Mouse (Mus musculus) gastrocnemius, postnatal 10 days (tissue): ENCODE measurements around the gene Poldip2. TPM values are rescaled to one million over a fixed set of nuclear protein-coding genes. Genes with fewer than 3 reads are reported as not detected.
A peak's percentile ranks its signal among the peaks of the same experiment; 100 is the strongest.

Experiments
- DNase-seq: peaks from one replicate; pipeline ENCODE4 v3.0.0; 2021; ENCODE audit warnings: mixed read lengths
- long read RNA-seq, 2 experiments: library from polyadenylated mRNA; stranded (forward); transcript quantifications; one replicate each; pipeline ENCODE4 v2.0.0; 2021
- total RNA-seq, 2 experiments: library from RNA; stranded (reverse); gene quantifications; 2 replicates each; pipeline ENCODE4 v1.2.3; 2021

Gene Poldip2
- 100 to 1,000 TPM in 1 of 2 experiments, 10 to 100 TPM in 1; 99.9 to 109 TPM for total RNA-seq
- long read RNA-seq, experiment 1, transcript Poldip2-201 (11 exons, 2,054 nt) = major isoform, 223 of 253 reads
- long read RNA-seq, experiment 1, partial matches to known transcripts = 8 of 253 reads
- long read RNA-seq, experiment 1, other reads (novel, unspliced or antisense) = 21 of 253 reads
- long read RNA-seq, experiment 2, transcript Poldip2-201 (11 exons, 2,054 nt) = major isoform, 285 of 314 reads
- long read RNA-seq, experiment 2, partial matches to known transcripts = 7 of 314 reads
- long read RNA-seq, experiment 2, other reads (novel, unspliced or antisense) = 20 of 314 reads

DNA sequence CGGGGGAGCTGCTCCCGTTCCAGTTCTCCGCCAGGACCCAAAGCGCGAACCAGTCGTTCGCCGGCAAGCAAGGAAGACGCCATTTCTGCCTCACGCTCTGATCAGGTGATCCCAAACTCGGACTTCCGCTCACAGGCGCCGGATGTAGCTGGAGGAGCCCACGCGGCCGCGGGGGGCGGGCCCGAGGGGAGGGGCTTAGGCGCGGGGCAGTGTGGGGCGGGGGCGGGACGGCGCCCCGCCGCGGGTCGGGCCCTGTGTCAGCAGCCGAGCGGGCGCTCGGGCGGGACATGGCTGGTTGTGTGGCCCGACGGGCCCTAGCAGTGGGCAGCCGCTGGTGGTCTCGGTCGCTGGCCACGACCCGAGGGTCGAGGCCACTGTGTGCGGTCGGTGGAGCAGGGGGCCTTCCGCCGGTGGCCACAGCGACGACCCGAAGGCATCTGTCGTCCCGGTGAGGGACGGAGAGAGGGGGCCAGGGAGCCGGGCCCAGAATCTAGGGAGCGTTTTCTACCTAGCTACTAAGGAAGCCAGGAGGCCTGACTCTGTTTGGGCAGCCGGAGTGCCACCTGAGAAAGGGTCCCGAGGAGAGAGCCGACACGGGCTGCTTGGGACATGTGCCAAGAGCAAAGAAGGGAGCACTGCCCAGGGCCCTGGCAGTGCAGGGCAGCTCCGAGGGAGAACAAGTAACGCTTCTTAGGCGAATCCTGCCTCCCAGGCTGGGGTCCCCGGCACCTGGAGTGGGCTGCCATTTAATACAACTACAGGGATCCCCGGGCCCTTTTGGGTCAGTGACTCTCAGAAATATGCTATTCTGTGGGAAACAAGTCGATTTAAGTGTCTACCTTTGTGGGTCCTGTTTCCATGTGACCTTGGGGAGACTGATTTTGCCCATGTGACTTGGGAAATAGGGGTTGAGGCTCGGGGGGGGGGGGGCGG, at the start of gene Poldip2, which contains the start of gene Tmem199:
Gene Poldip2, plus strand, starts transcription at position 169 of the 933 bp plus-strand sequence.
Gene Tmem199, minus strand, starts transcription at position 148 of the 933 bp plus-strand sequence.
- DNase-seq = peak; percentile 90

DNA sequence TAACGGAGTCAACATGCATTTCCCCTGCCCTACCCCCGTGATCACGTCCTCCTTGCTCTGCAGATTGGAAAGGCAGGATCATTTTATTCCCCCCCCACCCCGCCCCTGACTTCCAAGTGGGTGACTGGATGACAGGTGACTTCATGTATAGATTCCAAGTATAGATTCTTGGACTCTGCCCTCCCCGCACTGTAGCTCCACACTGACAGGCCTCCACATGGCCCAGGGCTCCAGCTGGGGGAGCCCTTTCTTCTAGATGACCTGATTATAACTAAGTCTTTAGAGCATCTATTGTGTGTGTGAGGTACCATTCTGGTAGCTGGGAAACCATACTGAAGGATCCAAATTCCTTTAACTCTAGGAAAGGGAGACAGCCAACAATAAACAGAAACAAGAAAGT, 49.3 kb upstream of the Poldip2 start:
- DNase-seq = no peak

DNA sequence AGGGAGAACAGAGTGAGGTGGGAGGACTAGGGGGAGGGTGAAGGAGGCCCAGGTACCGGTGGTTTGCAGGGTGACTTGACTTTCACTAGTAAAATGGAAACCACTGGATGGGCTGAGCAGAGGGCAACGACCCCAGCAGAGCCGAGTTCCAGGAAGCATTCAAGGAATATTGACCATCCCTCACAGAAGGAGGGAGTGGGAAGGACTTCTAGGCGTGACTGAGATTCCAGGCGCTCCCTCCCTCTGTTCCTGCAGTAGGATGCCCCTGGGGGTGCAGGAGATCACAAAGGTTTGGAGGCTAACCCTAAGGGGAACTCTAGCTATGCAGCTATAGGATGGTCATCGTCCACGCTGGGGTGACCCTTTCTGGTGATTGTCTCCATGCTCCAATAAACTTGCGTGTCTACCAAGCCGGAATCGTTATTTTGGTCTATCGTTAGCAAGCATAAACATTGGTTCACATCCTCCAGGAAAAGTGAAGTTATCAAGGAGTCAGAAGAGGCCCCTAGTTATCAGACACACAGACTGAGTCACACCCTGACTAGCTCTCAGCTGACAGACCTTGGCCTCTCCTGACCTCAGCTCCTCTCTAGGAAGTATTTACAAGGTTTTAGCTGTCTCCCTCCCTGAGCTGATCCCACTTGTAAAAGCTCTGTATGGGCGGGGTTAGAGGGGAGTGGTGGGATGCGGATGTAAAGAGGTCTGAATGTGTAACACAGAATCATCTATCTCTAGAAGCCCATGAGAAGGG, 48.5 kb upstream of the Poldip2 start:
- no peak for DNase-seq

DNA sequence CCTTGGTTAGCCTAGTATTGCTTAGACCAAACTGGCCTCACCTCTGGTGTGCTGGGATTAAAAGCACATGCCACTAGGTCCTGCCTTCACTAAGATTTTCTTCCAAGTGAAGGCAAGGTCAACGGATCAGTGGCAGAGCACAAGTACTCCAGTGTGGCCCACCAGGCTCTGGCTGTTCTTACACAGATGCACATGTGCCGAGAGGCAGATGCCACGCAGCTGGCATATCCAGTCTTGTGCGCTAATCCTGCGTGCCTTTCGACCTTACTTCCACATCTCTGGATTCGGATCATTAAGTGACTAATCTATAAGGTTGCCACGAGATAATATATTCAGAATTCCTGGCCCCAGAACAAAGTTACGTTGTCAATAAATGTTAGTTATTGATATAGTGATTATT, 46.9 kb upstream of the Poldip2 start:
- DNase-seq = no peak

DNA sequence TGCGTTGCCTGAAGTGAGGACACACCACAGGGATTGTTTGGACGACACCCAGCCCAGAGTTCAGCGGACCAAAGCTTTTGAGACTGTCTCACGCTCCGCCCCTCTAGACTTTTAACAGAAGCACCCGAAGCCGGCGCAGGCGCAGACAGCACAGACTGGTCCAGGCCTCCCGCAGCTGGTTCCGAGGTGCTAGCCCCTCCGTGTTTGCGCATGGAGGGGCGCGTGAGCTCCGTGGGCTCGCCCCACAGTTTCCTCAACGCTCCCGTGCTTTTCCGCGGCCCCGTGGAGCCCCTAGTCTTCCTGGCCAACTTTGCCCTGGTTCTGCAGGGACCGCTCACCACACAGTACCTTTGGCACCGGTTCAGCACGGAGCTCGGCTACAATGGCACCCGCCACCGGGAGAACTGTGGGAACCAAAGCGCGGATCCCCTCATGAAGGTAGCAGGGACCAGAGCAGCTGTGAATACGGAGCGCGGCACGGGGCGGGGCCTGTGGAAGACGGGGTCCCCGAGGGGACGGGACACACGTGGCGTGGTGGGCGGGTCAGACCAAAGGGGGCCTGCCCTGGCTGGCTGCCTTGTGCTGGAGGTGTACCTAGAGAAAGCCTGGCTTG, 46.3 kb upstream of the Poldip2 start, which contains the start of gene Slc46a1:
Gene Slc46a1, plus strand, starts transcription at position 130 of the 613 bp plus-strand sequence.
- peak; percentile 91 for DNase-seq

- no peak for DNase-seq
Measured at GRCm38 (mm10) chr11:78466242-78466912, 45.6 kb upstream of the Poldip2 start.

DNA sequence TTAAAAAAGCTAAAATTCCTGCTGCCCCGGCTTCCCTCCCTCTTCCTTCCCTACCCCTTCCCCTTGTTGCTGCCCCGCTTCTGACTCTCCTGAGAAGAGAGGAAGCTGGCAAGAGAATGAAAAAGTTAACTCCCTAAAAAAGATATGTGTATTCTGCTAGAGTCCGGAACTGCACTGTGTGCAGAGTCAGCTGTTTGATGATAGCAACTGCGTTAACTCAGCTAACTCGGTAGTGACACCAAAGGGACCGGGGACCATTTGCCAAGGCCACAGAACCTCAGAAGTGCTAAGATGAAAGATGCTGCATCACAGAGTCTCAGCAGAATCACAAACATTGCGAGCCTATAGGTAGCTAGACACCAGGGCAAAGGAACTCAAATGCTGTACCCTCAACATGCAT, 44.5 kb upstream of the Poldip2 start:
- DNase-seq = no peak

GRCm38 (mm10) chr11:78467932-78468331, 44.1 kb upstream of the Poldip2 start:
- no peak for DNase-seq

- DNase-seq = no peak
Measured at GRCm38 (mm10) chr11:78471326-78472103, 40.5 kb upstream of the Poldip2 start.

GRCm38 (mm10) chr11:78475289-78475688, 36.7 kb upstream of the Poldip2 start:
- no peak for DNase-seq

DNA sequence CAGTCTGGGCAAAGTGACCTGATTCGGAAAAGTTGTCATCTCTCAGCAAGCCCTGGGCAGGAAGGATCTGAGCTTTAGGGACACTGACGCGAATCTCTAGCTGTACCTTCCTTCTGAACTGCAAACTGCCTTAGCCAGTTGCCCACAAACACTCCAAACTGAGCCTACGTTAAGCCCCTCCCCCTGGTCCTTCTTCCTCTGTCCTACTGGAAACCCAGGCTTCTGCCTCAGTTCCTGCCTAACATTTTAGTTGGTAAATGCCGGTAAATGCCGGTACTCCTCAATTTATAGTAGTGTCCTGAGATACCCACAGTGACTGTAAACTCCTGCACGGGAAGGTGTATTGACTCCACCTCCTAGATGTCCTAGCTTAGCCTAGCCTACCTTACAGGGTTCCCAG, 28.4 kb upstream of the Poldip2 start:
- no peak for DNase-seq

GRCm38 (mm10) chr11:78488168-78488567, 23.8 kb upstream of the Poldip2 start:
- DNase-seq = peak; percentile 74

GRCm38 (mm10) chr11:78490781-78491241, 21.2 kb upstream of the Poldip2 start:
- DNase-seq = no peak

DNA sequence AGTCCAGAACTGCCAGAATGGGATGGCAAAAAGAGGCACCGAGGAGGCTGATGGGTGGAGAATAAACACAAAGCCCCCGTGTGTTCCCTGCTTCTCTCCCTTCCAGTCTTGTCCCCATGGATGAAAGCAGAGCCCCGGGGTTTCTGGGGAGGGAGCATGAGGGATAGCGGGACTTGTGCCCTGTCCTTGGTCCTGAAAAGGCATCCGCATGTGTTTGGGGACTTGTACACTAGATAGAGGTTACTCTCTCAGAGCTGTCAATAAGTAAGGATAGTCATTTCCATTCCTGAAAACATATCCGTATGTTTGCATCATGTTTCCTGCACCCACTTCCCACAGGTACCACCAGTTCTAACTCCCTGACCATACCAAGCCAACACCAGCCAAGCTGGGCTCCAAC, 16.1 kb upstream of the Poldip2 start:
- peak; percentile 25 for DNase-seq

DNA sequence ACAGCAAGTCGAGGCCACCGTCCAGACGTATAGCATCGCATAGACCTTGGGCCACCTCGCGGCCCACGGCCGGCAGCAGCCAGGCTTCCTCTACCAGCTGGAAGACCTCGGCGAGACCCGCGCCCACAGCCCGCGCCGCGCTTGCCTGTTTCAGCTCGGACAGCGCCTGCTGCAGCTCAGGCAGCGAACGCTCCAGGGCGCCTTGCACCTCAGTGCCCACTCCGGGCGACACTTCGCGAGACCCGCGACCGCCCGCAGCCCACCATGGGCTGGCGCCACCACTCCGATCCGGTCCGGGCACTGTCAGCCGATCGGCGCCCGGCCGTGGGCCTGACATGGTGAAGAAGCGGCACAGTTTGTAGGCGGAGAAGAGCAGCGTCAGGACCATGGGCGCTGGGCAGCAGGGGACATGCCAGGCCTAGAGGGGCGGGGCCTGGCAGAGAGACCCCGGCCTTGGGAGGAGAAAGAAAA, 14.9 kb upstream of the Poldip2 start:
- DNase-seq = peak; percentile 39

- peak; percentile 88 for DNase-seq
Measured at GRCm38 (mm10) chr11:78497544-78498522, 14.2 kb upstream of the Poldip2 start, which contains the start of gene Sarm1. TSS of gene Sarm1 (minus strand) at chr11:78497754.

GRCm38 (mm10) chr11:78499004-78499403, 13.0 kb upstream of the Poldip2 start, which contains the start of gene Vtn:
TSS of gene Vtn (plus strand) at chr11:78499091.
- peak; percentile 35 for DNase-seq

DNA sequence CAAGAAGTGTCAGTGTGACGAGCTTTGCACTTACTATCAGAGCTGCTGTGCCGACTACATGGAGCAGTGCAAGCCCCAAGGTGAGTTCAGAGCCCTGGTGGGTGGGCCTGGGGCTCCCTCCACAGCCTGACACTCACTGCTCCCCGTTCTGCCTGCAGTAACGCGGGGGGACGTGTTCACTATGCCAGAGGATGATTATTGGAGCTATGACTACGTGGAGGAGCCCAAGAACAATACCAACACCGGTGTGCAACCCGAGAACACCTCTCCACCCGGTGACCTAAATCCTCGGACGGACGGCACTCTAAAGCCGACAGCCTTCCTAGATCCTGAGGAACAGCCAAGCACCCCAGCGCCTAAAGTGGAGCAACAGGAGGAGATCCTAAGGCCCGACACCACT, 12.4 kb upstream of the Poldip2 start:
- DNase-seq = no peak
